Comparison of ENCODE assay signal across 8 mouse cellular contexts in genomic region chr6:88726252-88727211, GRCm38 (mm10). TPM values are rescaled to one million over a fixed set of nuclear protein-coding genes. Genes with fewer than 3 reads are reported as not detected.
DNase-seq lines count a peak whose midpoint lies in the region; ATAC-seq lines count a peak whose summit lies in the region.

No protein-coding gene starts in this region.

- peak; percentile 75 for DNase-seq in adrenal gland, postnatal 10 days
- peak; percentile 41 to 70 for DNase-seq in kidney, postnatal 4 days
- peak; percentile 24 to 41 for DNase-seq in lung, postnatal 4 days
- no peak for DNase-seq in spleen, adult 18-20 months
- DNase-seq in T-cell, adult 2 months (ENCODE audit: low spot score) = no peak

- H3K27me3 ChIP-seq in heart, embryonic 13.5 days (replicated peaks) = peaks cover 19% of the 10 kb centered on the region; the same call in 1 of the 2 replicates
- H3K27me3 ChIP-seq in heart, embryonic 12.5 days (replicated peaks) = peaks cover 9% of the 10 kb centered on the region; the same call in 1 of the 2 replicates
- H3K27me3 ChIP-seq in embryonic facial prominence, embryonic 15.5 days = 0 out of 2 replicates have a peak, but pooled peaks cover 4% of the 10 kb centered on the region

- no peaks in the 10 kb centered on the region for H3K36me3 ChIP-seq in heart, embryonic 13.5 days
- no peaks in the 10 kb centered on the region for H3K36me3 ChIP-seq in heart, embryonic 12.5 days
- H3K36me3 ChIP-seq in embryonic facial prominence, embryonic 15.5 days = no peaks in the 10 kb centered on the region

- H3K4me3 ChIP-seq in heart, embryonic 13.5 days = peak overlapping the region; percentile 4; the same call in 1 of the 2 replicates
- no peak overlapping the region for H3K4me3 ChIP-seq in heart, embryonic 12.5 days
- H3K4me3 ChIP-seq in embryonic facial prominence, embryonic 15.5 days (replicated peaks) = 0 out of 2 replicates have a peak overlapping the region, but pooled peaks have one; percentile 2

- no peak for ATAC-seq in heart, embryonic 13.5 days (ENCODE audit: extremely low read depth, insufficient number of reproducible peaks, low FRiP score, low TSS enrichment)
- no peak for ATAC-seq in heart, embryonic 12.5 days (ENCODE audit: insufficient number of reproducible peaks, low FRiP score)
- no peak for ATAC-seq in embryonic facial prominence, embryonic 15.5 days (ENCODE audit: insufficient number of reproducible peaks, low FRiP score, low TSS enrichment, low read depth)

- WGBS in heart, embryonic 13.5 days = 78% methylated on average over 9 of the region's 9 CpGs
- WGBS in heart, embryonic 12.5 days = 76% methylated on average over 9 of the region's 9 CpGs
- WGBS in embryonic facial prominence, embryonic 15.5 days = 72% methylated on average over 9 of the region's 9 CpGs

- H3K27ac ChIP-seq in heart, embryonic 13.5 days (replicated peaks) = no peak overlapping the region
- H3K27ac ChIP-seq in heart, embryonic 12.5 days (ENCODE audit: poor library complexity, severe bottlenecking) = no peak overlapping the region
- H3K27ac ChIP-seq in embryonic facial prominence, embryonic 15.5 days (replicated peaks) = no peak overlapping the region

- peak overlapping the region; percentile 99; the same call in 1 of the 2 replicates for H3K4me2 ChIP-seq in heart, embryonic 13.5 days
- H3K4me2 ChIP-seq in heart, embryonic 12.5 days = no peak overlapping the region
- peak overlapping the region; percentile 18; the same call in 1 of the 2 replicates for H3K4me2 ChIP-seq in embryonic facial prominence, embryonic 15.5 days (replicated peaks)

- H3K9me3 ChIP-seq in heart, embryonic 13.5 days = no peaks in the 10 kb centered on the region
- H3K9me3 ChIP-seq in heart, embryonic 12.5 days (replicated peaks) = no peaks in the 10 kb centered on the region
- no peaks in the 10 kb centered on the region for H3K9me3 ChIP-seq in embryonic facial prominence, embryonic 15.5 days (replicated peaks)

- H3K4me1 ChIP-seq in heart, embryonic 13.5 days = peaks cover 7% of the 10 kb centered on the region
- peaks cover 6% of the 10 kb centered on the region; the same call in 1 of the 2 replicates for H3K4me1 ChIP-seq in heart, embryonic 12.5 days (replicated peaks)
- peaks cover 12% of the 10 kb centered on the region for H3K4me1 ChIP-seq in embryonic facial prominence, embryonic 15.5 days

- 0 out of 2 replicates have a peak overlapping the region, but pooled peaks have one; percentile 11 for H3K9ac ChIP-seq in heart, embryonic 13.5 days
- no peak overlapping the region for H3K9ac ChIP-seq in heart, embryonic 12.5 days
- no peak overlapping the region for H3K9ac ChIP-seq in embryonic facial prominence, embryonic 15.5 days

RNA-seq across cellular contexts. Expression of gene Mgll, which starts 2.3 kb away (rescaled TPM):
- 13.8 and 19.6 TPM in 2 replicates for polyA plus RNA-seq in heart, embryonic 13.5 days (2015; fragmentation: Nextera tagmentation; extraction: Ambion mirVana)
- 9.2 and 9.7 TPM in 2 replicates for polyA plus RNA-seq in heart, embryonic 12.5 days (2016; fragmentation: Nextera tagmentation; extraction: Ambion mirVana)
- 100 to 1,000 TPM; 277 to 282 TPM for total RNA-seq in adrenal gland, postnatal 10 days (2021)
- polyA plus RNA-seq in embryonic facial prominence, embryonic 15.5 days (2015; fragmentation: Nextera tagmentation; extraction: Ambion mirVana) = 28.7 and 31.6 TPM in 2 replicates

Comparison
In these comparisons a context has a peak if more than half of its experiments do, and no peak if none do; other contexts are left out.
1. DNase-seq: peak in adrenal gland, postnatal 10 days (single experiment), kidney, postnatal 4 days (2 of 2) and lung, postnatal 4 days (2 of 2); none in spleen, adult 18-20 months (0 of 2) and T-cell, adult 2 months (single experiment).